Mouse (Mus musculus) monocyte, adult 2 months (primary cell): ENCODE data around the gene Aldoart2.
"Not testable (repeated sequence)": the region's sequence is repeated elsewhere in the genome, so short reads cannot be mapped to it uniquely, and the experiment has no call there.

Experiments
- DNase-seq, 2 experiments: peaks; one replicate each; pipeline ENCODE4 v3.0.0; 2022; ENCODE audit warnings: low spot score in 2 of 2, low read depth in 1 of 2

Aldoart2 gene

GRCm38 (mm10) chr12:55573089-55573488 lies 8.1 kb downstream of the Aldoart2 start:
- no peak for DNase-seq

- DNase-seq, result no peak
These were observed 8.8 kb downstream of the Aldoart2 start for GRCm38 (mm10) chr12:55573794-55574193.

DNA sequence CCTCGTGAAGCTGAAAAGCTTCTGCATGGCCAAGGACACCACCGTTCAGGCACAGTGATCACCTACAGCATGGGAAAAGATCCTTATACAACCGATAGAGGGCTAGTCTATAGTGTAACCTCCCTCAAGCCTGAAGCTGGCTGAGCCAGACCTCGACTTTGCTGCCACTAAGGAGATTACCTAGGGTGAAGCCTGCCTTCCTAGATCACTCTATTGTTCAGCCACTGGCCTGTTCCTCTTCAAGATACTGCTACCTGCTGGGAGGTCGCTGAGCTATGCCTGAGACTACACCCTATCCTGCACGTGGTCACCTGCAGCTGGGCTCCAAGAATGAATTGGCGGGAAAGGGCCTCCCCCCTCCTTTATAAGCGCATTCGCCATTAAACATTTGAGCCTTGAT lies 21.9 kb downstream of the Aldoart2 start:
- DNase-seq, result not testable (repeated sequence)

DNA sequence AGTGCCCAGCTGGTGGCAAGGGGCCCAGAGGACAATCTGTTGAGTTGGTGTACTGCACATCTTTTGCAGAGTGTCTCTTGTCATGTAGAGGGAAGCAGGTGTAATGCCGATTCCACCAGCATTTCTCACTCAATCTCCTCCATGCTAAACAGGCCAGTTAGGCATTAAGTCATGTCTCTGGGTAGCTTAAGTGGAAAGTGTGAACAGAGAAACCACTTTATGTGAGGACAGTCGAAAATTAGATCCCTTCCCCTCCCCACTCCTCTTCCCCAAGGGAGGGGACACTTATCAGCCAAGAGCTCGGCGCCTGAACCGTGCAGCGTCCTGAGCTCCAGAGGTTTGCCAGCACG lies 33.5 kb downstream of the Aldoart2 start:
- DNase-seq, result no peak

DNA sequence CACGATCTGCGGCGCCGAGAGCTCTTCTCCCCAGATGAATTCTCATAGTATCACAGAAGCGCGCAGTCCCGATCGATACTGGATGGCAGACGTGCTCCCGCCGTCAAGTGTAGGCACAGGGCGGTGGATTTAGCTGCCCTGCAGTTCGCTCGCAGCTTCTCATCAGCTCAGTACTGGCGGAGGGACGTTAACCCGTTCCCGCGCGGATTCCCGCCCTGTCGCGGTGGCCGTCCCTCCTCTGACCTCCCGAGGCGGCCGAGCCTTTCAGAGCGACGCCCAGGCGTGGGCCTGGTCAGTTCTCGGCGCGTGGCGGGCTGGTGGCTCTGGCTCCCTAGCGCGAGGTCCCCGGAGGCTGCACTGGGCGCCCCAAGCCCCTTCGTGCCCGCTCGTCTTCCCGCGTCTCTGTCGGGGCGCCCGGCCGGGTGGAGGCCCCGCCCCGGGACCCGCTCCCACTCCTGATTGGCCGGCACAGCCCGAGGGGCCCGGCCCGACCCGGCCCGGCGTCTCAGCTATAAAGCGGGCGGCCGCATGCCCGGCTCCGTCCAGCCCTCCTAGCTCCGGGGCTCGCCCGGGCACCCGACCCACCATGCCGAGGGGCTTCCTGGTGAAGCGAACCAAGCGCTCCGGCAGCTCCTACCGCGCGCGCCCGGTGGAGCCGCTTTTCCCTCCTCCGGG lies 34.0 kb downstream of the Aldoart2 start, which contains the start of gene Insm2:
Gene Insm2, plus strand, starts transcription at position 541 of the 675 bp plus-strand sequence.
- no peak for DNase-seq

- DNase-seq, result no peak
These were observed 34.8 kb downstream of the Aldoart2 start for GRCm38 (mm10) chr12:55599639-55600502.

GRCm38 (mm10) chr12:55600503-55600994 lies 35.5 kb downstream of the Aldoart2 start:
- no peak for DNase-seq

DNA sequence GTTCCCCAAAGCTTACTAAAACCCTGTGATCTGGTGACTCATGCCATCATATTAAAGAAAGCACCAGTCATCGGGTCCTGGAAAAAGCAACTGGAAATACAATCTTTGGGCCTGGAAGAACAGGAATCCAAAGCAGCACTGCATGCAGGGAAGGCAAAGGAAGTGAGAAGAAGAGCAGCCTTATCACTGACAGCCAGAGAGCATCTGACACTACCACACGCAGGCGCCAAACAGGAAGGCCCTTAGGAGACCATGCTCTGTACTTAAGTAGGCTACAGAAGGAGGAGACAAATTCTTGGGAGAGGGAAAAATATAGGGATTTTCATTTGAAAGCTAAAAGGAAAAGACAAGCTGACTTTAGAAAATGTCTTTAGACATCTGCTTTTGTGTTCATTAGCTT lies 39.4 kb downstream of the Aldoart2 start:
- DNase-seq, result no peak

DNA sequence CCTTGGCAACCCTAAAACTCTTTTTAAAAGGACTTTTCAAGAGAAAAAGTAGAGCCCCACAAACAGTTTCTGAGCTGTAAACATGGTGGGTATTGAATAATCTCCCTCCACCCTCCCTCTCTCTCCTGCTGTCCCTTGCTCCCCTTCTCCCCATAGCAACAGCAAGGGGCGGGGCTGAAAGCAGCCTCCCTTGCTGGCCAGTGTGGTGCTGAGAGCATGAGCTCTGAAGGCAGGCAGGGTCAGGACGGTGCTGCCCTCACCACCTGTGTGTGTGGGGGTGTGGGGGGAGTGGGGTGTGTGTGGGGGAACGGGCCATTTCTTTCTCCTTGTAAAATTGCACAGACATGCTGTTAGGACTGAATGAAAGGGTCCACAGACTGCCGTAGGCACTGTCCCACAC lies 42.9 kb downstream of the Aldoart2 start:
- no peak for DNase-seq

DNA sequence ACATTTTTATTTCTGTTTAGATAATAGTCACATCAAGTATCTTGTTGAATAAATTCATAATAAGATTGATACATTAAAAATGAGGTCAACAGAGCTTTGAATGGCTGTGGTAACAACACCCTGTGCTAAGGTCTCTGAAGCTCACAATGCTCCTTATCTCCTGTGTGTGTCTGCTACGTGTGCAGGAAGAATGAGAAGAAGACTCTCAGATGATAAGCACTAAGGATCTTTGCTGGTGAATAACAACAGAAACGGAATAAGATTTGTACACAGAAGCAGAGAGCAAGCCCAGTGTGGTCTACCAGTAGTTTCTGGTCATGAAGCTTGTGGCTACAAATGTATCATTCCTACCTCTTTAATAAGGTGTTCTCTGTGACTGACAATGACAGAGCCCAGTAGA lies 45.8 kb downstream of the Aldoart2 start:
- no peak for DNase-seq
